Mouse (Mus musculus) left cerebral cortex, postnatal 14 days (tissue): Measurements from ENCODE around the gene Stip1. TPM values are rescaled to one million over a fixed set of nuclear protein-coding genes. Genes with fewer than 3 reads are reported as not detected.
"Not testable (repeated sequence)": the region's sequence is repeated elsewhere in the genome, so short reads cannot be mapped to it uniquely, and the experiment has no call there.

Experiments used
- DNase-seq, 2 experiments: peaks; one replicate each; pipeline ENCODE4 v3.0.0; 2021 to 2022; ENCODE audit warnings: low spot score in 2 of 2, mixed read lengths in 1 of 2
- intact Hi-C: fragments of 180-260 bp; cut with DNase I; formaldehyde crosslinking; loops from one replicate; pipeline ENCODE4 v1.15.1; 2025
- total RNA-seq, 2 experiments: library from RNA; stranded (reverse); gene quantifications; 2 replicates each; pipeline ENCODE4 v1.2.3; 2021

Gene Stip1
- total RNA-seq, 2 experiments from 2014 or later = 155 to 165 TPM

DNA sequence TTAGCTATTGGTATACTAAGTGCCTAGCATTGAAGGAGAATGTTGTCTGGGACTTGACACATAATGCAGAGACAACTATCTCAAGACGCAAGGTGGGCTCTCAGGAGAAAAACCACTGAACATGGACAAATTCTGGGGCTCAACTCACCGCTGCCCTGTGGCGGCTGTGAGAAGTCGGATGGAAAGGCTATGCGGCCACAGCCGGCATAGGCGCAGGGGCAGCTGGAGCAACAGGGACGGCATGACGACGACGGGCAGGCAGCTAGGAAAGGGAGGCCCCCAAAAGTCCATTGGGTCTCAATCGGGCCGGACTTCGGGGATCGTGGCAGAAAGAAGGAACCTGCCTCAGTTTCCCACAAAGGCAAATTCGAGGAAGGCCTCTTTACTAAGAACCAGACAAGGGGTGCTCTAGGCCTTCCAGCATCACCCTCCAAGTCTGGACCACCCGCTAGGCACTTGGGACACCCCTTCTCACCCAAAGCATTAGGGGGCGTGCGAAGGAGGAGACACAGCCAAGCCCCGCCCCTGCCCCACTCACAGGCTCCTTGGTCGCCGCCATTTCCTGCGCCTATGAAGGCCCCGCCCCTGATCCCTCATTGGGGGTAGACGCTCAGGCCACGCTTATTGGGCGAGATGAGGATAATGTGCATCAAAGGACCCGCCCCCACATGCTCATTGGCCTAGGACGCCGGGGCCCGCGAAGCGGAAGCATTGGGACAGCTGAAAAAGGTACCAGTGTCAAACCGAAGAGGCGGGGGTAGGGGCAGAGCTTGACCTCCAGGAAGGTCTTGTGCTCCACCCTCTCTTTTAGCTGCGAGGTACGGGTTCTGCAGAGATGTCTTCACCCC is 47.5 kb downstream of the Stip1 start, which contains the start of gene Dnajc4:
Gene Dnajc4 (minus strand): TSS at position 562 of the 848 bp plus-strand sequence.
- intact Hi-C loops = no loop called here
- DNase-seq = peak; percentile 95 to 96

- DNase-seq, intact Hi-C loops: not testable (repeated sequence)
These were observed 48.6 kb downstream of the Stip1 start for GRCm38 (mm10) chr19:6991166-6991565.

- DNase-seq = no peak
- intact Hi-C loops = no loop called here
These were observed 49.1 kb downstream of the Stip1 start for GRCm38 (mm10) chr19:6990712-6991111.

DNA sequence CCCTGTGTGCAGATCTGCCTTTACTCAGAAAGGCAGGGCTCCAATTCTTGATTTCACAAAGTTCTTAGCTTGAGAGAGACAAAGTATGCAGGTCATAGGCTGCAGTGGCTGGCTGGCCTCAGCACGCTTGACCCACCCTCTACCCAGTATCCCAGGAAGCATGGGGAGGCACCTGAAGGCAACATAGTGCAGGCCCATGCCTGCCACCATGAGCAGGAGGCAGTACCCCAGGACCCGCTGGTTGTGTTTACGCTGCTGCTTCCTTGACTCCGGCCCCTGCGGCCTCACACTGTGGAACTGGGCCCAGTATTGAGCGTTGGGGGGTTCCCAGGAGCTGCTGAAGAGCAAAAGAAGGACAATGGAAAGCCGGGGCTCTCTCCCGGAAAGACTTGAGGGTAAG is 50.5 kb downstream of the Stip1 start:
- intact Hi-C loops = no loop called here
- DNase-seq = no peak

DNA sequence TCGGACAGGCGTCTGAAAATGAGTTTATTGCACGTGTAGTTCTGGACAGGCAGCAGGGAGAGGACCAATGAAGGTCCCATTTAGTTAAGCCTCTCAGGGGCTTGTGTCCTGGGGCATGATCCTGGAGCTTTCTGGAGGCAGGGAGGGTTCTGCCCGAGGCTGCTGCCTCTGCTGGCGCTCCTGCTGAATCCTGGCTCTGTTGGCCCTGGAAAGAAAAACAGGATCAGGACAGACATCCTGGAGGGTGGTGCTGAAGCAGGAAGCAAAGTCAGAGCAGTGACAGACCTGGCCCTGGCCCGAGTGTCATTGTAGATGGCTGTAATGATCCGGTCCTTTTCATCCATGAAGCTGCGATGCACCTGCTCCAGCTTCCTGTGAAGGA is 51.9 kb downstream of the Stip1 start:
- intact Hi-C loops = no loop called here
- no peak for DNase-seq

- intact Hi-C loops = no loop called here
- peak in 1 of 2 experiments; percentile 51 for DNase-seq
These were observed 52.5 kb downstream of the Stip1 start, which contains the start of gene Vegfb for GRCm38 (mm10) chr19:6987061-6987903. Vegfb (minus strand) TSS chr19:6987651.

DNA sequence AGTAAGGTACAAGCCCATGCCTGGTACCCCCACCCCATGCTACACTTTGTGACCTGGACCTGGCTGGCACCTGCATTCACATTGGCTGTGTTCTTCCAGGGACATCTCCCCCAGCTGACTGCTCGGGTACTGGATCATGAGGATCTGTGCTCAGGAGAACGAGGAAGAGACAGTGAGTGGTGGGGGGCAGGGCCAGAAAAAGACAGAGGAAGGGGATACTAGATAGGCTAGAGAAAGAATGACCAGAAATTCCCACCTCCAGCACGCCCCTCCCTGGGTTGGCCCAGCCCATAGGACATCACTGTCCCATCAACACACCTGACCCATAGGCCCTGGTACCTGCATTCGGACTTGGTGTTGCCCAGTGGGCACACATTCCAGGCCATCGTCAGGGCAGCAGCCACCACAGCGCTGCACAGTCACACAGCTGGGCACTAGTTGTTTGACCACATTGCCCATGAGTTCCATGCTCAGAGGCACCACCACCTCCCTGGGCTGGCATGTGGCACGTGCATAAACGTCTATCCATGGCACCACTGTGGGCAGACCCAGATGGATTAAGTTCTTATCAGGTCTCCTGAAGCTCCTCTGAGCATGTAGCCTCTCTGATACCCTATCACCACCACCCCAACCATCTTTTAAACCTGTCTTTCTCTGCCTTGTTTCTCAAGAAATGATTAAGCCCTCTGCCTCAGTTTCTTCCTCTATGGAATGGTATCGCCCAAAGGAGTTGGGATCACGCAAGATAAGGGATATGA is 53.6 kb downstream of the Stip1 start:
- intact Hi-C loops = no loop called here

GRCm38 (mm10) chr19:6985300-6985699 is 54.5 kb downstream of the Stip1 start:
- intact Hi-C loops = no loop called here

More for the DNA sequence above, 53.6 kb downstream of the Stip1 start:
- no peak for DNase-seq

DNA sequence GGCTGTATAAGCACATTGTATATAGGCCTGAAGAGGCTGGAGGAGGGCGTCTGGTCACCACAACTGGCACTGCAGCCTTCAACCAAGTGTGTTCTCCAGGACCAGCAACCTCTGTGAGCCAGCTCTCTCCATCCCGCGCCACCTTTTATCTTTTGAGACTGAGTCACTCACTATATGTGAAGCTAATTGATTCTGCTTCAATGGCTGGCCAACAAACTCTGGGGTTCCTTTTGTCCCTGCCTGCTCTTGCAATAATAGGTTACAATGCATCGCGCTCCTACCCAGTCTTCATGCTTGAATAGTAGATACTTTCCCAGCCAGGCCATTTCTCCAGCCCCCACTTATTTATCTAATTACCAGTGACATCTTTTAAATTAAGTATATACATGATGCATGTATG is 56.1 kb downstream of the Stip1 start:
- intact Hi-C loops = no loop called here
- DNase-seq = no peak

More at GRCm38 (mm10) chr19:6985300-6985699, 54.5 kb downstream of the Stip1 start:
- DNase-seq = no peak

GRCm38 (mm10) chr19:6981465-6981864 is 58.3 kb downstream of the Stip1 start:
- intact Hi-C loops = no loop called here
- no peak for DNase-seq

- DNase-seq = peak; percentile 98 to 99
- intact Hi-C loops = no loop called here
These were observed 59.2 kb downstream of the Stip1 start, which contains the start of gene Fkbp2 for GRCm38 (mm10) chr19:6980381-6981093. Fkbp2 (minus strand) TSS chr19:6980501.

- intact Hi-C loops = loop anchor here (5.0 kb wide), 2 partner anchors 37 to 57 kb away; partner anchors contain the start of genes Bad, Esrra and Gpr137
- peak; percentile 99 to 100 for DNase-seq
These were observed 60.0 kb downstream of the Stip1 start for GRCm38 (mm10) chr19:6979486-6980380.

GRCm38 (mm10) chr19:6979001-6979479 is 60.7 kb downstream of the Stip1 start:
- peak in 1 of 2 experiments; percentile 52 for DNase-seq
- intact Hi-C loops = loop anchor here (5.0 kb wide), 2 partner anchors 37 to 57 kb away; partner anchors contain the start of genes Bad, Esrra and Gpr137

DNA sequence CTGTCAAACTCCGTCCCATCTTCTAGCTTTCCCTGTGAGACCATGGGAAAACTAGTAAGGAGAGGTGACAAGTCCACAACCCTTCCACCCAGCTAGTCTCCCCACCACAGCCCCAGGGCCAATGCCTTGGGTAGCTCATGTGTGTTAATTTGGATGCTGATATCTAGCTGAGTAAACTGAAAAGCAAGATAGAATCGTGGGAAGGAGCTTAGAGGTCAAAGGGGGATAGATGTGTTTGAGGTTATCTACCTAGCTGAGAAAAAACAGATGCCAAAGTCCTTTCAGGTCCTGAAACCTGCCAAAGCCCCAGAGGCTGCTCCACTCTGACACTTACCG is 61.2 kb downstream of the Stip1 start:
- intact Hi-C loops = loop anchor here (5.0 kb wide), 2 partner anchors 36 to 56 kb away; partner anchors contain the start of genes Bad, Esrra and Gpr137
- DNase-seq = no peak

GRCm38 (mm10) chr19:6977759-6978638 is 61.8 kb downstream of the Stip1 start:
- intact Hi-C loops = loop anchor here (5.0 kb wide), 2 partner anchors 36 to 56 kb away; partner anchors contain the start of genes Bad, Esrra and Gpr137
- no peak for DNase-seq
